Mouse (Mus musculus) heart, embryonic 15.5 days (tissue): ENCODE results near the gene Ppp1r14c. TPM values are rescaled to one million over a fixed set of nuclear protein-coding genes. Genes with fewer than 3 reads are reported as not detected.

Experiments
- ATAC-seq: fragments of 200-750 bp; cut with Nextera tagmentation; replicated peaks from 2 replicates; pipeline ENCODE4 v1.8.0; 2017; ENCODE audit warnings: low read depth, moderate TSS enrichment; ENCODE audit not compliant: insufficient number of reproducible peaks, insufficient read depth, low FRiP score
- H3K27ac ChIP-seq: fragments of 300-500 bp; sonication (generic); 2 replicates; pipeline ENCODE4 v1.5.1; 2015; ENCODE audit warnings: mild to moderate bottlenecking, inconsistent platforms
- H3K27me3 ChIP-seq: fragments of 300-500 bp; sonication (generic); 2 replicates; pipeline ENCODE4 v1.6.1; 2015; ENCODE audit warnings: inconsistent platforms
- H3K36me3 ChIP-seq: fragments of 300-500 bp; sonication (generic); 2 replicates; pipeline ENCODE4 v1.6.1; 2015; ENCODE audit warnings: mild to moderate bottlenecking, inconsistent platforms
- H3K4me1 ChIP-seq: fragments of 300-500 bp; sonication (generic); replicated peaks from 2 replicates; pipeline ENCODE4 v1.6.1; 2015; ENCODE audit warnings: inconsistent platforms
- H3K4me2 ChIP-seq: fragments of 300-500 bp; sonication (generic); 2 replicates; pipeline ENCODE4 v1.6.1; 2015; ENCODE audit warnings: inconsistent platforms, mild to moderate bottlenecking, moderate library complexity
- H3K4me3 ChIP-seq: fragments of 300-500 bp; sonication (generic); 2 replicates; pipeline ENCODE4 v1.5.1; 2015; ENCODE audit warnings: mild to moderate bottlenecking, inconsistent platforms
- H3K9ac ChIP-seq: fragments of 300-500 bp; sonication (generic); 2 replicates; pipeline ENCODE4 v1.6.1; 2015; ENCODE audit warnings: mild to moderate bottlenecking, inconsistent platforms
- H3K9me3 ChIP-seq: fragments of 300-500 bp; sonication (generic); replicated peaks from 2 replicates; pipeline ENCODE4 v1.6.1; 2016; ENCODE audit warnings: inconsistent platforms
- WGBS: fragments of 180-500 bp; shearing (Covaris S2); methylation state at CpG from one replicate; pipeline ENCODE4 v1.1.7; 2015; ENCODE audit warnings: mixed read lengths; 5-methylcytosine and 5-hydroxymethylcytosine counted together
- microRNA-seq: library from miRNA; unstranded; fragments of <30 nt; microRNA quantifications from one replicate; pipeline ENCODE4, GENCODE M21; 2016
- polyA plus RNA-seq: library from polyadenylated mRNA; unstranded; fragments of >200 nt; fragmentation: Nextera tagmentation; extraction: Ambion mirVana; gene quantifications from 2 replicates; pipeline ENCODE4 v1.2.1, GENCODE M21; 2015

Gene Ppp1r14c
- polyA plus RNA-seq, 1 experiment from 2014 or later, result 287 TPM

DNA sequence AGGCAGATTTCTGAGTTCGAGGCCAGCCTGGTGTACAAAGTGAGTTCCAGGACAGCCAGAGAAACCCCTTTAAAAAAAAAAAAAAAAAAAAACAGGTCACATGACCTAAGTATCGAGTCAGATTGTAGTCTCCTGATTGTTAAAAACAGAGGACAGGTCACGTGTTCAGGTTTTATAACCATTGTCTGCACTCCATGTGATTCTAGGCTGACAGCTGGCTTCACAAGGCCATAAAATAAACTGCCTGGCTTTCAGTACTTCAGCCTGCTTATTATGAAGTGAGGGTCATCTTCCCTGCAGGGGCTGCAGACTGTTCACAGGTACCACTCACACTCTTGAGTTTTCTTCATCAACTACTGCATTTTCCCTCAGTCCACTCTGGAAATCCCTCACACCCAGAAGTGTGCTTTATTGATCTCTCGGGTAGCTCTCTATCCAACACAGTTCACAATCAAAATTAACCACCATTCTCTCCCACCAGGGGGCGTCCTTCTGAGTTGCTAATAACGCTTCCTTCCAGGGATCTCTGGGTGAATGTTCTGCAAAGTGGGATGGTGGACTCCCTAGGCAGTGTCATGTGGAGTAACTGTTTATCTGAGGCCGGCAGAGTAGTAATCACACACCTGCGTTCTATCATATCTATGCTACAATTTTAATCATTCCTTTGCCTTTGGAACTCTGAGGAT lies 146.9 kb downstream of the Ppp1r14c start:
- no peak overlapping the region for H3K9ac ChIP-seq
- H3K4me3 ChIP-seq, result no peak overlapping the region
- H3K9me3 ChIP-seq, result no peaks in the 10 kb centered on the region
- H3K27ac ChIP-seq, result no peak overlapping the region
- WGBS, result 71% methylated on average over 8 of the region's 8 CpGs
- no peak for ATAC-seq
- no peaks in the 10 kb centered on the region for H3K36me3 ChIP-seq
- H3K4me1 ChIP-seq, result peaks cover 33% of the 10 kb centered on the region
- H3K4me2 ChIP-seq, result no peak overlapping the region
- H3K27me3 ChIP-seq, result no peaks in the 10 kb centered on the region

DNA sequence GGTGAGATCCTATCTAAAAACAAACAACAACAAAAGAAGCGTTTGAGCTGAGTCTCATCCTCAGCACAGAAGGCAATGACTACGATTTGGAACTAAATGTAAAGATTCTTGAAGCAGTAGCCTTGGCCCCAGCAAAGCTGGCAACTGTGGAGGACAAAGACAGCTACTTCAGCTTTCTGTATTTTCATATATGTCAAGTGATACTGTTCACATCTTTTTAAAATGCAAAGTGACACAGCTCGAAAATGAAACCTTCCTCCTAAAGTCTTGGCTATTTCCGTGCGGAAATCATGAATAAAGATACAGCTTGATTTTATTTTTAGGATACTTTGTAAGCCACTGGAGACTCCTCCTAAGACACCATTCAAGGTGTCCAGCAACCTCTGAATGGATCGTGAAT lies 148.1 kb downstream of the Ppp1r14c start:
- no peaks in the 10 kb centered on the region for H3K9me3 ChIP-seq
- 67% methylated on average over 6 of the region's 6 CpGs for WGBS
- peaks cover 24% of the 10 kb centered on the region for H3K4me1 ChIP-seq
- no peaks in the 10 kb centered on the region for H3K27me3 ChIP-seq
- H3K4me2 ChIP-seq, result no peak overlapping the region
- no peak for ATAC-seq
- H3K27ac ChIP-seq, result no peak overlapping the region
- no peaks in the 10 kb centered on the region for H3K36me3 ChIP-seq
- no peak overlapping the region for H3K9ac ChIP-seq
- no peak overlapping the region for H3K4me3 ChIP-seq

Small RNAs within 50 kb of the gene (microRNA-seq; reads per million reads assigned to microRNA genes)
- gene Gm24482, result not detected

Other genes starting within 250 kb of the Ppp1r14c start
- gene H60c, start 98.3 kb upstream of the Ppp1r14c start, polyA plus RNA-seq, result 0.09 TPM in 1 of 2 replicates, not detected in the other
- 0.55 and 1.3 TPM in 2 replicates for gene Iyd, start 174.2 kb downstream of the Ppp1r14c start, polyA plus RNA-seq